Mouse (Mus musculus): ENCODE measurements at regions not wholly inside any gene's neighbourhood (a gene's known extent, or its start where the extent isn't known, plus 50 kb on each side); places are given as distances from the start of the nearest gene placed in this dataset.

DNA sequence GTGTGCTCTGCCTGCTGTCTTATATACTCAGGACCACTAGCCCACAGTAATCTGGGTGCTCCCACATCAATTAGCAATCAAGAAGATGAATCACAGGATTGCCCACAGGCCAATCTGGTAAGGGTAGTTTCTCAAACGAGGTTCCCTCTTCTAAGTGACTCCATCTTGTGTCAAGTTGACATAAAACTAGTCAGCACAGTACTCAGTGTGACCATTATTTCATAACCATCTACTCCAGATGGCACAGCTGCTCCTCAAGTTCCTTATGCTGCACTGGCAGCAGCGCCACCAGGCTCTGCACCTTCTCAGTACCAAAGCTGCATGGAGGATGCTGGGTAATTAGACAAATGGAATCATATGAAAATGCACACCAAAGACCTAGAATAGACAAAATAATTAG, 175.6 kb upstream of the B3galt2 start:
- no peak for DNase-seq (ENCODE audit: low spot score in 2 of 2)

DNA sequence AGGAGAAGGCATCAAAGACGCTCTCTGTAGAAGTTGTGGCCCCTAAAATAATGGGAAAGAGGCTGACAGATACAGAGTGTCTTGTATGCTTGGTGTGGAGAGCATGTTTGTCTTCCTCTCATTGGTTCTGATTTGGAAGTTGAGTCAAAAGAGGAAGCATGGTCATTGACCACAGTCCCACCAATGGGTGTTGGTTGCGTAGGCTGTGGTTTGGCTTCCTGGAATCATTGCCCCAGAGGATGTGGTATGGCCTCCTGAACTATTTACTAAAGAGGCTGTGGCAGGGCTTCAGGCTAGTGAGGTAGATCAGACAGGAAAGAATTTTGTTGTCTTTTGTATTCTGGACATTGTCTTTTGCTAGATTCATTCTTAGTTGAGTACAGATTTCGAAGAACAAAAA, 174.4 kb upstream of the B3galt2 start:
- DNase-seq (ENCODE audit: low spot score in 2 of 2) = no peak

GRCm38 (mm10) chr1:143475329-143475728, 165.1 kb upstream of the B3galt2 start:
- DNase-seq (ENCODE audit: low spot score in 2 of 2) = no peak

- no peak for DNase-seq (ENCODE audit: low spot score in 2 of 2)
Observed at GRCm38 (mm10) chr1:143483345-143483744, 157.1 kb upstream of the B3galt2 start.

DNA sequence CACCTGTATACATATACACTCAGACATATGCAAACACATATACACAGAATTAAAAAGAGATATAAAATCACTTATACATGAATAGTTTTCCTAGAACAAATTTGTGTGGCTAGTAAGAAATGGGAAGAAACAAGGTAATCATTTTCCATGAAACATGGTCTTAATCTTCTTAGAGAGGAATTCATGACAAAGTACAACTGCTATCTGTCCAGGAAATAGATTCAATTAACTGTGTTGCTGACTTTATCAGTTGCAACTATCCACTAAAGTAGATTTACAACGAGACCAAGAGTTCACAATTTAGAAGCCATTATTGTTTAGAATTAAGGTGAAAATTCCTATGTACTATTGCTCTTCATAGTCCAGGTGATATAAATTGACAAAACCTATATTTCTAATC, 155.5 kb upstream of the B3galt2 start:
- no peak for DNase-seq (ENCODE audit: low spot score in 2 of 2)

DNA sequence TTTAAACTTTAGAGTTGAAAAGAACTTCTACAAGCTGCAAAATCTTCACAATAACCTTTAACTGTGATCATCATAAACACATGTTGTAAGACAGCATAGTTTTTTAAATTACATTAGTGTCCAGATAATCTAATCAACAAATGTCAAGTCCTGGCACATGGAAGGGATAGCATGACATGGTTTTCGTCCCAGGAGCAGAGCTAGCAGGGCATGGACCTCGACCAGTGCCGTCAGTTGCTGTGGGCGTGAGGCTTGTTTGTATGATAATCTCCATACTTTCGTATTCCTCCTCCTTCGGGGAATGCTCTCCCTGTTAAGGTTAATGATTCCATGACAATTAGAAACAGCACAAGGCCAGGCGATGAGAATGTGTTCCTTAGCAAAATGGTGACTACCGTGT, 143.4 kb upstream of the B3galt2 start:
- no peak for DNase-seq (ENCODE audit: low spot score in 2 of 2)

DNA sequence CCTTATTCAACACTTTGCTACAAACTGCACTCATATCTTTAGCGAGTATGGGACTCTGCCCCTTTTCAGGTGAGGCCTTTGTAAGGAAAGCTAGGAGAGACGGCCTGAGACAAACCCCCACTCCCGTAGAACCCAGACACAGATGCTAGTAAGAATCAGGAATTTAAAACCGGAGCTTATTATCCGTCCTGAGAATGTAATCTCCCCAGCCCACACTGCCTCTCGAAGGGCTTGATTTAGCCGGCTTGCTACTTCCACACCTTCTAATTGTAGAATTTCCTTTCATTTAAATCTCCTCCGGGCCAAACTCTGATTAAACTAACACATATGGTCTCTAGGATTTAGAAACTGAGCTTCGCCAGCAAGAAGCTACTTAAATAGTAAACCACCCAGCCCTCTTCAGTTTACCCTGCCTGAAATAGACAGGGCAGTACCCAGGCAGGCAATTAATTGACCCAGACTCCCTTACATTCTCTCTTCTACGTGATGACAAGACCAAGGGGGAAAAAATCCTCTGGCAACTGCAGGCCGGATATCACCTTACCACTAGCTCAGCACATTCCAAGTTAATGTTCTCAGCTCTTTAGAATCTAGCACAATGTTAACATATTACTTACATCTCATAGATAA, 136.9 kb upstream of the B3galt2 start:
- peak; percentile 9 to 11 for DNase-seq (ENCODE audit: low spot score in 2 of 2)

DNA sequence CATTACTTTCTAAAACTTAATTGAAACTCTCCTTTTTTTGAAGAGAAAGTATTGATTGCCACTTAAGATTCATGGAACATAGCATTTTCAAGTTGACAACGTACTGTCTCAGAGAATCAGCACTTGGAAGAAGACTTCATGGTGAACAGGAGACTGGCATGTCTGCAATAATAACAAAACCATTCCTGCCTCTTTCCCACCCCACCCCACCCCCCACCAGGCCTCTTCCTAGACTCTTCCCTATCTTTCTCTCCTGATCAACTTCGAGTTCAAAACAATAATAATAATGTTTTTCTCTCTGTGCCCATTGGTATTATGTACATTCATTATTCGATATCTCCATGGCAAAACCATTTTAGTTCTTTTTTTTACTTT, 136.4 kb upstream of the B3galt2 start:
- DNase-seq (ENCODE audit: low spot score in 2 of 2) = no peak

DNA sequence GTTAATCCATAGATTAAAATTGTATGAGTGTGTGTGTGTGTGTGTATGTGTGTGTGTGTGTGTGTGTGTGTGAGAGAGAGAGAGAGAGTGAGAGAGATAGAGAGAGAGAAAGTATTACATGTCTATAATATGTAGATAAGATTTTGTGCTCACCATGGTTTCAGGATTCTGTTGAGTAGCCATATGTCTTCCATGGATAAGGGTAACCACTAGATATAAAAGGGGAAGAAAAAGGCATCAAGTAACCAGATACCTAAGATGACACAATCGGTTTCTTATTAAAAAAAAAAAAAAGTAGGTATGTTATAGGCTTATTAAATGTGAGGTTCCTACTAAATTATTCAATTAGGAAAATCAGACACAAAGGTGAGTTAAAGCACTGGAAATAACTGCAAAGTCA, 135.1 kb upstream of the B3galt2 start:
- DNase-seq (ENCODE audit: low spot score in 2 of 2) = no peak

- no peak for DNase-seq (ENCODE audit: low spot score in 2 of 2)
Observed at GRCm38 (mm10) chr1:143523831-143524521, 116.5 kb upstream of the B3galt2 start.

GRCm38 (mm10) chr1:143524522-143524865, 116.0 kb upstream of the B3galt2 start:
- peak in 1 of 2 experiments; percentile 11 for DNase-seq (ENCODE audit: low spot score in 2 of 2)

- no peak for DNase-seq (ENCODE audit: low spot score in 2 of 2)
Observed at GRCm38 (mm10) chr1:143540223-143540622, 100.2 kb upstream of the B3galt2 start.

DNA sequence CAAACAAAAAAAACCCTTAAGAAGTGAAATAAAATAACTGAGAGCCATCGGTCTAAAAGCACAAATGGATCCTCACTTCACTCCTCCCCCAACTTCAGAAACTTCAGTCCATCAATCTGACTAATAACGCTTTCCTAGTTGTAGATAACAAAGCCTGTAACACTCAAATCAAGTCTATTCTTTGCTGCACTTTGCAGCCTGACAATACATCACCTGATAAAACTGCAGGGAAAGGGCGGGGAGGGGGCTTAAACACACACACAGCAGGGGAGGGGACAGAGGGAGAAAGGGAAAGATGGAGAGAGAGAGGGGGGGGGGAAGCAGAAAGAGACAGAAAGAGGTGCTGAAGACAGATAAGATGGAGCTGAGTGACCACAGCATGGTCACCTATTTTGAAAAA, 99.8 kb upstream of the B3galt2 start:
- DNase-seq (ENCODE audit: low spot score in 2 of 2) = no peak
